Mouse (Mus musculus) liver, embryonic 11.5 days (tissue): Measurements from ENCODE around the gene Atp5l. TPM values are rescaled to one million over a fixed set of nuclear protein-coding genes. Genes with fewer than 3 reads are reported as not detected.

Experiments used
- polyA plus RNA-seq: library from polyadenylated mRNA; unstranded; fragments of >200 nt; fragmentation: Nextera tagmentation; extraction: Ambion mirVana; gene quantifications from 2 replicates; pipeline ENCODE4 v1.2.1, GENCODE M21; 2014

Gene Atp5l
- polyA plus RNA-seq, 1 experiment from 2014 or later, result 713 TPM

Other genes starting within 250 kb of the Atp5l start
- gene Treh, start 247.5 kb downstream of the Atp5l start, polyA plus RNA-seq, result not detected in 2 replicates
- 10.6 and 10.9 TPM in 2 replicates for gene Phldb1, start 185.5 kb downstream of the Atp5l start, polyA plus RNA-seq
- 171 and 202 TPM in 2 replicates for gene Arcn1, start 152.9 kb downstream of the Atp5l start, polyA plus RNA-seq
- gene Ift46, start 152.8 kb downstream of the Atp5l start, polyA plus RNA-seq, result 48.9 and 54.0 TPM in 2 replicates
- 1.2 and 1.6 TPM in 2 replicates for gene Tmem25, start 121.4 kb downstream of the Atp5l start, polyA plus RNA-seq
- 5.2 and 7.3 TPM in 2 replicates for gene Ttc36, start 117.7 kb downstream of the Atp5l start, polyA plus RNA-seq
- 6.8 and 9.7 TPM in 2 replicates for gene Kmt2a, start 39.4 kb downstream of the Atp5l start, polyA plus RNA-seq
- gene Ube4a, start 44.9 kb upstream of the Atp5l start, polyA plus RNA-seq, result 19.5 and 23.9 TPM in 2 replicates
- 0.23 and 0.55 TPM in 2 replicates for gene Cd3g, start 59.7 kb upstream of the Atp5l start, polyA plus RNA-seq
- not detected in 2 replicates for gene Cd3d, start 61.0 kb upstream of the Atp5l start, polyA plus RNA-seq
- not detected in 2 replicates for gene Cd3e, start 88.9 kb upstream of the Atp5l start, polyA plus RNA-seq
- 6.4 and 6.5 TPM in 2 replicates for gene Mpzl2, start 119.1 kb upstream of the Atp5l start, polyA plus RNA-seq
- 1.0 and 1.3 TPM in 2 replicates for gene Mpzl3, start 134.4 kb upstream of the Atp5l start, polyA plus RNA-seq
- 0.16 and 0.18 TPM in 2 replicates for gene Jaml, start 158.4 kb upstream of the Atp5l start, polyA plus RNA-seq
- gene Scn2b, start 197.0 kb upstream of the Atp5l start, polyA plus RNA-seq, result 1.9 and 2.3 TPM in 2 replicates
- gene Scn4b, start 217.7 kb upstream of the Atp5l start, polyA plus RNA-seq, result 0.22 and 0.41 TPM in 2 replicates